Mouse (Mus musculus) hindbrain, embryonic 11.5 days (tissue): Measurements from ENCODE around the gene Dido1. TPM values are rescaled to one million over a fixed set of nuclear protein-coding genes. Genes with fewer than 3 reads are reported as not detected.

ENCODE experiments used
- ATAC-seq: fragments of 200-750 bp; cut with Nextera tagmentation; 2 replicates; pipeline ENCODE4 v1.8.0; 2017; ENCODE audit warnings: mild to moderate bottlenecking, moderate TSS enrichment, moderate library complexity; ENCODE audit not compliant: low FRiP score
- DNase-seq: peaks from one replicate; pipeline ENCODE4 v3.0.0-alpha.2; 2015; ENCODE audit warnings: low spot score
- H3K27ac ChIP-seq: fragments of 300-500 bp; sonication (generic); 2 replicates; pipeline ENCODE4 v1.5.1; 2014; ENCODE audit warnings: mild to moderate bottlenecking, low read depth, low read length
- H3K27me3 ChIP-seq: fragments of 300-500 bp; sonication (generic); 2 replicates; pipeline ENCODE4 v1.6.1; 2014; ENCODE audit warnings: mild to moderate bottlenecking, low read length, moderate library complexity, mixed read lengths; ENCODE audit not compliant: control insufficient read depth, insufficient read depth
- H3K36me3 ChIP-seq: fragments of 300-500 bp; sonication (generic); 2 replicates; pipeline ENCODE4 v1.6.1; 2014; ENCODE audit warnings: mild to moderate bottlenecking, low read length, moderate library complexity, mixed read lengths; ENCODE audit not compliant: control insufficient read depth, insufficient read depth
- H3K4me1 ChIP-seq: fragments of 300-500 bp; sonication (generic); replicated peaks from 2 replicates; pipeline ENCODE4 v1.6.1; 2014; ENCODE audit warnings: low read length, mixed read lengths; ENCODE audit not compliant: control insufficient read depth, insufficient read depth
- H3K4me2 ChIP-seq: fragments of 300-500 bp; sonication (generic); replicated peaks from 2 replicates; pipeline ENCODE4 v1.6.1; 2014; ENCODE audit warnings: mild to moderate bottlenecking, low read depth, low read length
- H3K4me3 ChIP-seq: fragments of 300-500 bp; sonication (generic); 2 replicates; pipeline ENCODE4 v1.5.1; 2014; ENCODE audit warnings: low read depth, low read length
- H3K9ac ChIP-seq: fragments of 300-500 bp; sonication (generic); 2 replicates; pipeline ENCODE4 v1.6.1; 2014; ENCODE audit warnings: low read depth, low read length
- H3K9me3 ChIP-seq: fragments of 300-500 bp; sonication (generic); 2 replicates; pipeline ENCODE4 v1.6.1; 2016; ENCODE audit warnings: low read length; ENCODE audit not compliant: control insufficient read depth
- WGBS: fragments of 180-500 bp; shearing (Covaris S2); extraction: QIAGEN DNeasy Blood & Tissue Kit; methylation state at CpG from one replicate; pipeline ENCODE4 v1.1.7; 2014; 5-methylcytosine and 5-hydroxymethylcytosine counted together
- polyA plus RNA-seq: library from polyadenylated mRNA; unstranded; fragments of >200 nt; fragmentation: Nextera tagmentation; extraction: Ambion mirVana; gene quantifications from 2 replicates; pipeline ENCODE4 v1.2.1, GENCODE M21; 2014

Dido1 gene
- polyA plus RNA-seq, 1 experiment from 2014 or later, result 39.7 TPM

GRCm38 (mm10) chr2:180655150-180655549 lies 54.6 kb downstream of the Dido1 start:
- peaks cover 4% of the 10 kb centered on the region for H3K4me1 ChIP-seq
- 41% methylated on average over 6 of the region's 6 CpGs for whole genome bisulfite sequencing
- H3K27me3 ChIP-seq, result no peaks in the 10 kb centered on the region
- no peak overlapping the region for H3K27ac ChIP-seq
- no peaks in the 10 kb centered on the region for H3K36me3 ChIP-seq
- ATAC-seq (0 out of 2 replicates have a peak, but pooled peaks have one; percentile 32), DNase-seq (no peak)
- H3K4me3 ChIP-seq, result no peak overlapping the region
- H3K9me3 ChIP-seq, result no peaks in the 10 kb centered on the region
- no peak overlapping the region for H3K4me2 ChIP-seq
- H3K9ac ChIP-seq, result no peak overlapping the region

GRCm38 (mm10) chr2:180654666-180655065 lies 55.1 kb downstream of the Dido1 start:
- WGBS, result 88% methylated on average over 7 of the region's 7 CpGs
- Histone ChIP-seq H3K9ac (no peak overlapping the region), H3K4me3 (no peak overlapping the region), H3K4me1 (peaks cover 4% of the 10 kb centered on the region), H3K9me3 (no peaks in the 10 kb centered on the region), H3K4me2 (no peak overlapping the region), H3K27ac (no peak overlapping the region), H3K27me3 (no peaks in the 10 kb centered on the region), H3K36me3 (no peaks in the 10 kb centered on the region)
- DNase-seq (no peak), ATAC-seq (no peak)

GRCm38 (mm10) chr2:180646841-180647240 lies 63.0 kb downstream of the Dido1 start:
- Histone ChIP-seq H3K9ac (no peak overlapping the region), H3K4me3 (no peak overlapping the region), H3K27ac (no peak overlapping the region), H3K4me1 (no peaks in the 10 kb centered on the region), H3K4me2 (no peak overlapping the region), H3K9me3 (peaks cover 9% of the 10 kb centered on the region; the same call in 1 of the 2 replicates), H3K27me3 (peaks cover 12% of the 10 kb centered on the region), H3K36me3 (no peaks in the 10 kb centered on the region)
- DNase-seq (no peak), ATAC-seq (no peak)

GRCm38 (mm10) chr2:180643626-180644025 lies 66.2 kb downstream of the Dido1 start:
- DNase-seq (no peak), ATAC-seq (no peak)
- no peak overlapping the region for H3K27ac ChIP-seq
- H3K36me3 ChIP-seq, result no peaks in the 10 kb centered on the region
- H3K4me3 ChIP-seq, result no peak overlapping the region
- H3K4me2 ChIP-seq, result no peak overlapping the region
- H3K9me3 ChIP-seq, result peaks cover 9% of the 10 kb centered on the region; the same call in 1 of the 2 replicates
- H3K9ac ChIP-seq, result no peak overlapping the region
- H3K27me3 ChIP-seq, result peaks cover 29% of the 10 kb centered on the region
- H3K4me1 ChIP-seq, result no peaks in the 10 kb centered on the region

- 4% methylated on average over 13 of the region's 56 CpGs for WGBS
- H3K9ac ChIP-seq, result no peak within 1 kb of the TSS
- H3K4me2 ChIP-seq, result peak within 1 kb of the TSS; percentile 34
- no peak within 1 kb of the TSS for H3K27ac ChIP-seq
- H3K36me3 ChIP-seq, result no peaks in the 10 kb centered on the region
- no peaks in the 10 kb centered on the region for H3K4me1 ChIP-seq
- H3K27me3 ChIP-seq, result peaks cover 29% of the 10 kb centered on the region
- DNase-seq (no peak), ATAC-seq (no peak)
- peaks cover 9% of the 10 kb centered on the region; the same call in 1 of the 2 replicates for H3K9me3 ChIP-seq
- H3K4me3 ChIP-seq, result peak within 1 kb of the TSS; percentile 29
Measured at GRCm38 (mm10) chr2:180642555-180643260, 67.1 kb downstream of the Dido1 start, which contains the start of gene Tcfl5. Gene Tcfl5, minus strand, starts transcription at chr2:180642708.

GRCm38 (mm10) chr2:180641576-180642554 lies 67.9 kb downstream of the Dido1 start:
- WGBS, result 3% methylated on average over 85 of the region's 112 CpGs
- Histone ChIP-seq H3K4me3 (peak overlapping the region; percentile 29), H3K9ac (no peak overlapping the region), H3K27me3 (peaks cover 29% of the 10 kb centered on the region), H3K4me1 (no peaks in the 10 kb centered on the region), H3K36me3 (no peaks in the 10 kb centered on the region), H3K4me2 (peak overlapping the region; percentile 34), H3K27ac (no peak overlapping the region), H3K9me3 (peaks cover 9% of the 10 kb centered on the region; the same call in 1 of the 2 replicates)
- ATAC-seq (0 out of 2 replicates have a peak, but pooled peaks have one; percentile 30), DNase-seq (peak; percentile 38)

- H3K27ac ChIP-seq, result no peak overlapping the region
- DNase-seq, result no peak
- no peak overlapping the region for H3K4me2 ChIP-seq
- 81% methylated on average over 2 of the region's 2 CpGs for WGBS
- H3K4me3 ChIP-seq, result no peak overlapping the region
- ATAC-seq, result no peak
- no peaks in the 10 kb centered on the region for H3K4me1 ChIP-seq
- no peak overlapping the region for H3K9ac ChIP-seq
- no peaks in the 10 kb centered on the region for H3K36me3 ChIP-seq
- H3K27me3 ChIP-seq, result no peaks in the 10 kb centered on the region
- H3K9me3 ChIP-seq, result no peaks in the 10 kb centered on the region
Measured at GRCm38 (mm10) chr2:180611882-180612281, 97.9 kb downstream of the Dido1 start.

GRCm38 (mm10) chr2:180610283-180610682 lies 99.5 kb downstream of the Dido1 start:
- ATAC-seq (no peak), DNase-seq (no peak)
- WGBS, result 77% methylated on average over 4 of the region's 4 CpGs
- no peaks in the 10 kb centered on the region for H3K9me3 ChIP-seq
- no peak overlapping the region for H3K9ac ChIP-seq
- H3K4me3 ChIP-seq, result no peak overlapping the region
- H3K4me1 ChIP-seq, result no peaks in the 10 kb centered on the region
- no peaks in the 10 kb centered on the region for H3K36me3 ChIP-seq
- H3K27me3 ChIP-seq, result no peaks in the 10 kb centered on the region
- no peak overlapping the region for H3K4me2 ChIP-seq
- H3K27ac ChIP-seq, result no peak overlapping the region
